Mouse (Mus musculus) olfactory bulb, adult 2 months (tissue): Measurements from ENCODE around the gene Pik3r6. TPM values are rescaled to one million over a fixed set of nuclear protein-coding genes. Genes with fewer than 3 reads are reported as not detected.

Experiments used
- H3K27ac ChIP-seq: fragments of 200-500 bp; 2 replicates; pipeline ENCODE4 v1.5.1; 2012; ENCODE audit warnings: low read depth, low read length; ENCODE audit not compliant: insufficient read depth
- H3K4me1 ChIP-seq: fragments of 200-500 bp; 2 replicates; pipeline ENCODE4 v1.6.1; 2012; ENCODE audit warnings: low read length; ENCODE audit not compliant: control insufficient read depth, insufficient read depth
- H3K4me3 ChIP-seq: fragments of 200-500 bp; 2 replicates; pipeline ENCODE4 v1.5.1; 2012; ENCODE audit warnings: mild to moderate bottlenecking, low read depth, low read length, moderate library complexity; ENCODE audit not compliant: insufficient read depth
- CTCF ChIP-seq: fragments of 200-500 bp; IDR thresholded peaks from 2 replicates; pipeline ENCODE4 v1.5.1; 2012; ENCODE audit warnings: low read depth, mild to moderate bottlenecking, low read length, moderate library complexity; ENCODE audit not compliant: insufficient read depth
- POLR2A ChIP-seq: fragments of 200-500 bp; IDR thresholded peaks from 2 replicates; pipeline ENCODE4 v1.6.1; 2012; ENCODE audit warnings: mild to moderate bottlenecking, low read depth, low read length, moderate library complexity; ENCODE audit not compliant: insufficient read depth
- WGBS: fragments of 180-500 bp; shearing (Covaris S2); methylation state at CpG from one replicate; pipeline ENCODE4 v1.1.7; 2018; 5-methylcytosine and 5-hydroxymethylcytosine counted together
- polyA plus RNA-seq: library from polyadenylated mRNA; stranded (reverse); fragments of >200 nt; gene quantifications from 2 replicates; pipeline ENCODE4 v1.2.4, GENCODE M21; 2012; ENCODE audit warnings: low replicate concordance; ENCODE audit not compliant: missing spikeins, insufficient read depth, insufficient read length

The Pik3r6 gene
- polyA plus RNA-seq, 1 experiment: not detected

DNA sequence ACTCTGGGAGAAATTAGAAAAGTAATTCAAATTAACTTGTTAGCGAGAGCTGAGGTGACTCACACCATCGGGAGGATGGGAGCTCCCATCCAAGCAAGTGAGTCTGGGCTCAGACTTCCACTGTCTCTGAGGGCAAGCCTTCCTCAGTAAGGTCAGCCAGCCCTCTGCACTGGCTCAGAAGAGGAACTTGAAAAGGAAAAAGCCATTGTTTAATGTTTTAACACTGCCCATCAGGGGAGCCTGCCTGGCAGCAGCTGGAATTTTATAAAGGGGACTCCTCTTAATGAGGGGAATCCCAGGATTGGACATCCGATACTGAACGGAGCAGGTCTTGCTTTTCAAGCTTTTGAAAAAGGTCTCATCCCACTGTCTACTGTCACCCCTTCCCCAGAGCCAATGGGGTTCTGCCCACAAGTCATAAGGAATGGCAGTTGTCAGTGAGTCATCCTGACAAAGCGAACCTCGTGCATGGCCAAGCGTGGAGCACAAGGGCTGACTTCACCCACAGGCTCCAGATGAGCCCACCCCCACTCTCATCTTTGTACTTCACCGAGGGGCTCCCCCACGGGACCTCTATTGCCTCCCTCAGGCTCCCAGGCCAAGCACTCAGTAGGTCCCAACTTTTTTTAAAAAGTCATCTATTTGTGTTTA is 34.7 kb upstream of the Pik3r6 start:
- no peak for TF ChIP-seq CTCF
- TF ChIP-seq POLR2A: no peak
- 0 out of 2 replicates have a peak, but pooled peaks cover 5% of the 10 kb centered on the region for H3K4me1 ChIP-seq
- WGBS: 46% methylated on average over 9 of the region's 9 CpGs
- no peak overlapping the region for H3K4me3 ChIP-seq
- no peak overlapping the region for H3K27ac ChIP-seq

- TF ChIP-seq CTCF: no peak
- WGBS: 88% methylated on average over 4 of the region's 4 CpGs
These were observed 33.9 kb upstream of the Pik3r6 start for GRCm38 (mm10) chr11:68468886-68469285.

DNA sequence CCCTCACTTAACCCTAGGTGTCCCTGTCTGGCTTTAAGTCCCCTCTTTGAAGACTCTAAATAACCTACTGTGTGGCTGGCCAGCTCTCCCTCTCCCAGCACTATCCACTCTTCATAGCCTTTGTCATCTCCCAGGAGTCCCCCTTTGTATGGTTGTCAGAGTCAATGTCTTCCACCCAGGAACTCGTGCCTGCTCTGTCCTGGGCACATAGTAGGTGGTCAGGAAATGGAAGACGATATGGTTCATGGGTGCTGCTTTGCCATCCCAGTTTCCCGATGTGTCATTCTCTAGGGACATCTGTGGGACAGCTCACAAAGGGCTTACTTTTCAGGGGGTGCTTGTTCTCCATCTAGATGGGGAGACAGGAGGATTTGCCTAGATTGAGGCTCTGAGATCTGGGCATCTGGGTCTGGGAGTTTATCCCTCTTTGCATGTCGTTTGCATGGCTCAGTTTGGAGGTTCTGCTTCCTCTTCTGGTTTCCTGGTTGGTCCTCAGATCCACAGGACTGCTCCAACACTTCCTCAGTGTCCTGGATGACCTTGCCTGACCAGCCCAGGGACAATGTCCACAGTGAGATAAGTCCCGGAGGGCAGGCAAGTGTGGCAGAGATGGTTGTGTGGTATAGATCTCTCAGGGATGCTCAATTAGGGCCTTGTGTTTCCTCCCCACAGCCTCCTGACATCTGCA is 30.5 kb upstream of the Pik3r6 start:
- H3K4me3 ChIP-seq: no peak overlapping the region
- TF ChIP-seq POLR2A (no peak), CTCF (no peak)

More at GRCm38 (mm10) chr11:68468886-68469285, 33.9 kb upstream of the Pik3r6 start:
- Histone ChIP-seq H3K4me3 (no peak overlapping the region), H3K27ac (no peak overlapping the region), H3K4me1 (0 out of 2 replicates have a peak, but pooled peaks cover 5% of the 10 kb centered on the region)

DNA sequence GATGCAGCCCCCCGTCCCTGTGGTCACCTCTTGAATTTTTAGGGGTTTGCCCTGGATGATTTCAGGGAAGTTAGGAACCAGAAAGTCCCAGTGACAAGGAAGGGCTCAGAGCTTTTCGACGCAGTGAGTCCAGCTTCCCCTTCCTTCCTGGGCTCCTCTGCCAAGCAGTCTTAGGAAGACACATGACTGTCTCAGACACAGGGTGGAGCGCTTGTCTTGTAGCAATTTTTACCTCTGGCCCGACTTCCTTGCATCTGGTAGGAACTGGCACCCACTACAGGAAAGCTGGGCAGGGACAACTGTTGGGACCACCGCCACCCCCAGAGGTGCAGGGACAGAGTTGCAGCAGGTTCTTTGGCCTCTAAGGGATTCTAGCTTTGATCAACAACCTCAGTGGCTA is 28.2 kb upstream of the Pik3r6 start:
- Histone ChIP-seq H3K27ac (no peak overlapping the region), H3K4me3 (no peak overlapping the region), H3K4me1 (no peaks in the 10 kb centered on the region)
- WGBS: 85% methylated on average over 6 of the region's 6 CpGs
- TF ChIP-seq POLR2A: no peak
- no peak for TF ChIP-seq CTCF

More for the DNA sequence above, 30.5 kb upstream of the Pik3r6 start:
- 79% methylated on average over 5 of the region's 5 CpGs for WGBS
- H3K27ac ChIP-seq: no peak overlapping the region
- 0 out of 2 replicates have a peak, but pooled peaks cover 5% of the 10 kb centered on the region for H3K4me1 ChIP-seq

DNA sequence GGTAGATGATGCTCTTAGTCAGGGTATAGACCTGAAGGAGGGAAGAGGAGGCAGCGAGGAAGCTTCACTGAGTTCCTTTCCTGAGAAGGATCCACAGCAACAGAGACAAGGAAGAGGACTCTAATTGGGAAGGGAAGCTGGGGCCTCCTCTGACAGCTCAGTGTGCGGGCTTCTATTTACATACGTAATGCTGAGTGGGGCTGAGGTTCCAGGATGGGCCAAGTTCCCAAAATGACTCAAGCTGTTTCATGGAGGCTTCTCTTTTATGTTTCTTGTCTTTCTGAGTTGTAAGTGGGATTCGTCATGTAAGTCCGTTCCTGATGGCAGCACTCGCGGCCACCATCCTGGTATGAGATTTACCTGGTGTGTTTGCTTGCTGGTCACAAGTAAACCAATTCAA is 27.1 kb upstream of the Pik3r6 start:
- no peak for TF ChIP-seq CTCF
- TF ChIP-seq POLR2A: no peak

GRCm38 (mm10) chr11:68477661-68478060 is 25.2 kb upstream of the Pik3r6 start:
- Histone ChIP-seq H3K27ac (no peak overlapping the region), H3K4me3 (no peak overlapping the region), H3K4me1 (no peaks in the 10 kb centered on the region)
- TF ChIP-seq CTCF (no peak), POLR2A (no peak)
- WGBS: 82% methylated on average over 6 of the region's 6 CpGs

More for the DNA sequence above, 27.1 kb upstream of the Pik3r6 start:
- 90% methylated on average over 7 of the region's 7 CpGs for WGBS
- no peak overlapping the region for H3K4me3 ChIP-seq
- no peak overlapping the region for H3K27ac ChIP-seq
- no peaks in the 10 kb centered on the region for H3K4me1 ChIP-seq

- TF ChIP-seq CTCF (no peak), POLR2A (no peak)
- 75% methylated on average over 3 of the region's 3 CpGs for WGBS
- no peak overlapping the region for H3K4me3 ChIP-seq
- H3K27ac ChIP-seq: no peak overlapping the region
- no peaks in the 10 kb centered on the region for H3K4me1 ChIP-seq
These were observed 24.2 kb upstream of the Pik3r6 start for GRCm38 (mm10) chr11:68478574-68478981.

- no peak overlapping the region for H3K27ac ChIP-seq
- H3K4me1 ChIP-seq: peaks cover 3% of the 10 kb centered on the region
- no peak overlapping the region for H3K4me3 ChIP-seq
- TF ChIP-seq POLR2A (no peak), CTCF (no peak)
- 90% methylated on average over 4 of the region's 4 CpGs for WGBS
These were observed 22.2 kb upstream of the Pik3r6 start for GRCm38 (mm10) chr11:68480660-68481059.

DNA sequence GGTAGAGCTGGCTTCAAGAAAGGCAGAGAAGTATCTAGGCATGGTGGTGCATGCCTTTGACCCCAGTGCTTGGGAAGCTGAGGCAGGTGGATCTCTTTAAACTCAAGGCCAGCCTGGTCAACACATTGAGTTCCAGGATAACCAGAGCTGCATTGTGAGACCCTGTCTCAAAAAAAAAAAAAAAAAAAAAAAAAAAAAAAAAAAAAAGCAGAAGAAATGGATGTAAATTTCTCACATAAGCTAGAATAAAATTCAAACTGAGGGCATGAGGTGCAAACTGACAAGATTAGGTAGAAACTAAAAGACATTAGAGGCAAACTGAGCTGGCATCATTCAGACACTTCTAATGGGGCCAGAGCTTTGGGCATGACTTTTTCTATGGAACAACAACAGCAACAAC is 20.8 kb upstream of the Pik3r6 start:
- TF ChIP-seq CTCF: no peak
- no peak for TF ChIP-seq POLR2A
- no peak overlapping the region for H3K27ac ChIP-seq
- peaks cover 12% of the 10 kb centered on the region for H3K4me1 ChIP-seq
- no peak overlapping the region for H3K4me3 ChIP-seq

DNA sequence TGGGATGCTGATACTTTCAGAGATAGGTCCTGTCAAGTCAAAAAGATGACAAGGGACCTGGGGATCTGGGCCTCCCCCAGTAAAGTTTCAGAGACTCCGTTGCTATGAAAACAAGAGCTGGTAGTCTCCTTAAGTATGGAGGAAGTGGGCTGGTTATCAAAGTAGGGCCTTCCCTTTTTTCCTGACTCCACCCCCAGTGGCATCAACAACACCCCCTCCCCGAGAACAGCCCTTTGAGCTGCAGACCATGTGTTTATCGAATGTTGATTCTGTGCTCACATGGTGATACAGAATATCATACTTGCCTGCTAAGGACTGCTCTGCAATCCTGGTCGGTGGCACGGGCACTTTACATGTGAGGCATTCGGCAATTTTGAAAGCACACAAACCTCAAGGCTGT is 19.6 kb upstream of the Pik3r6 start:
- Histone ChIP-seq H3K4me1 (peaks cover 12% of the 10 kb centered on the region), H3K4me3 (no peak overlapping the region), H3K27ac (no peak overlapping the region)
- TF ChIP-seq CTCF (no peak), POLR2A (no peak)
- WGBS: 78% methylated on average over 6 of the region's 6 CpGs
